Mouse (Mus musculus): ENCODE results near the gene Neurl3. TPM values are rescaled to one million over a fixed set of nuclear protein-coding genes. Genes with fewer than 3 reads are reported as not detected.
A peak's percentile ranks its signal among the peaks of the same experiment; 100 is the strongest.

Neurl3 gene
- polyA plus RNA-seq, 1 experiment from 2014 or later, result 2.6 TPM

- Histone ChIP-seq H3K9ac (0 out of 2 replicates have a peak overlapping the region, but pooled peaks have one; percentile 38), H3K4me2 (no peak overlapping the region), H3K4me3 (no peak overlapping the region), H3K9me3 (replicated peaks) (no peaks in the 10 kb centered on the region), H3K27ac (ENCODE audit: poor library complexity, severe bottlenecking) (0 out of 2 replicates have a peak overlapping the region, but pooled peaks have one; percentile 67), H3K27me3 (replicated peaks) (peaks cover 5% of the 10 kb centered on the region; the same call in 1 of the 2 replicates), H3K36me3 (no peaks in the 10 kb centered on the region), H3K4me1 (replicated peaks) (peaks cover 56% of the 10 kb centered on the region)
- no peak for ATAC-seq (ENCODE audit: insufficient number of reproducible peaks, low FRiP score)
- 72% methylated on average over 8 of the region's 8 CpGs for WGBS
Measured at GRCm38 (mm10) chr1:36271516-36272230, 2.8 kb downstream of the Neurl3 start.

DNA sequence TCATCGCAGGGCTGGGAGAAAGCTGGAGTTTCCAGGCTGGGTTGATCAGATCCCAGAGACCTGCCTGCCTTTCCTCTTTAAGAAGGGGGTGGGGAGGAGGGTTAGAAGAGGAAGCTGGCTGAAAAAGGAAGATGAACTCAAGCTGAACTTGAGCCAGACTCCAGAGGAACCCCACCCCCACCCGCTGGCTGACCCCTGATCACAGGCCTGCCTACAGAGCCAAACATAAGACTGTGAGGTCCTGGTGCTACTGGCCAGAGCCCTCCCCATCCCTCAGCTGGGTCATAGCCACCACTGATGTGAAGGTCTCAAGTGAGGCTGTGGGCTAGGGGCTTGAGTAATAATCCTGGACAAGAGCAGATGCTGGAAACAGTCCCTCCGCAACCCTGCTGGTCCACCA, 3.8 kb downstream of the Neurl3 start:
- 41% methylated on average over 3 of the region's 3 CpGs for WGBS
- peak; percentile 70 for ATAC-seq (ENCODE audit: insufficient number of reproducible peaks, low FRiP score)
- Histone ChIP-seq H3K27ac (ENCODE audit: poor library complexity, severe bottlenecking) (peak overlapping the region; percentile 67), H3K9me3 (replicated peaks) (no peaks in the 10 kb centered on the region), H3K4me1 (replicated peaks) (peaks cover 56% of the 10 kb centered on the region), H3K9ac (no peak overlapping the region), H3K36me3 (no peaks in the 10 kb centered on the region), H3K27me3 (replicated peaks) (peaks cover 9% of the 10 kb centered on the region; the same call in 1 of the 2 replicates), H3K4me2 (peak overlapping the region; percentile 27; the same call in 1 of the 2 replicates), H3K4me3 (no peak overlapping the region)

- Histone ChIP-seq H3K4me2 (peak overlapping the region; percentile 66), H3K27ac (ENCODE audit: poor library complexity, severe bottlenecking) (no peak overlapping the region), H3K27me3 (replicated peaks) (peaks cover 9% of the 10 kb centered on the region; the same call in 1 of the 2 replicates), H3K4me1 (replicated peaks) (peaks cover 52% of the 10 kb centered on the region), H3K4me3 (peak overlapping the region; percentile 30), H3K9me3 (replicated peaks) (no peaks in the 10 kb centered on the region), H3K9ac (peak overlapping the region; percentile 23; the same call in 1 of the 2 replicates), H3K36me3 (no peaks in the 10 kb centered on the region)
- ATAC-seq (ENCODE audit: insufficient number of reproducible peaks, low FRiP score), result no peak
- 31% methylated on average over 54 of the region's 54 CpGs for WGBS
Measured at GRCm38 (mm10) chr1:36269121-36269795, 5.2 kb downstream of the Neurl3 start.

GRCm38 (mm10) chr1:36267595-36267994, 6.9 kb downstream of the Neurl3 start:
- no peaks in the 10 kb centered on the region for H3K9me3 ChIP-seq (replicated peaks)
- H3K36me3 ChIP-seq, result no peaks in the 10 kb centered on the region
- WGBS, result 87% methylated on average over 3 of the region's 3 CpGs
- H3K4me2 ChIP-seq, result no peak overlapping the region
- no peak for ATAC-seq (ENCODE audit: insufficient number of reproducible peaks, low FRiP score)
- peaks cover 38% of the 10 kb centered on the region for H3K4me1 ChIP-seq (replicated peaks)
- peaks cover 9% of the 10 kb centered on the region; the same call in 1 of the 2 replicates for H3K27me3 ChIP-seq (replicated peaks)
- no peak overlapping the region for H3K4me3 ChIP-seq
- no peak overlapping the region for H3K9ac ChIP-seq
- H3K27ac ChIP-seq (ENCODE audit: poor library complexity, severe bottlenecking), result no peak overlapping the region

DNA sequence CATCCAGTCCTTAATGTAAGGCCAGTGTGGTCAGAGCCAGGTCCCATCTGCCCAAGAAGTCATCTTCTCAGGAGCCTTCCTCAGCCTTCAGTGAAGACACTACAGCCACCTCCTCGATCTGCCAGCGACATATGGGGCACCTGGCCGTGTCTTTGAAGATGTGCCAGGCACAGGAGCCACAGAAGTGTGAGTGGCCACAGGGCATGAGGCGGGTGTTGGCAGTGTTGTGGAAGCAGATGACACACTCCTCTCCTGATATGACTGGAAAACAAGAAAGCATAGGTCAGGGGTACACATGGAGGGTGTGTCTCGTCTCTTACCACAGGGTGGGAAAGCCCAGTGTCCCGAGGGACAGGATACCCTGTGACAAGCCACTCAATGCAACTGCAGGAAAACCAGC, 8.2 kb downstream of the Neurl3 start:
- Histone ChIP-seq H3K4me1 (replicated peaks) (peaks cover 25% of the 10 kb centered on the region), H3K27me3 (replicated peaks) (peaks cover 9% of the 10 kb centered on the region; the same call in 1 of the 2 replicates), H3K9ac (no peak overlapping the region), H3K36me3 (no peaks in the 10 kb centered on the region), H3K4me3 (no peak overlapping the region), H3K27ac (ENCODE audit: poor library complexity, severe bottlenecking) (no peak overlapping the region), H3K4me2 (no peak overlapping the region), H3K9me3 (replicated peaks) (no peaks in the 10 kb centered on the region)
- WGBS, result 70% methylated on average over 6 of the region's 6 CpGs
- no peak for ATAC-seq (ENCODE audit: insufficient number of reproducible peaks, low FRiP score)

DNA sequence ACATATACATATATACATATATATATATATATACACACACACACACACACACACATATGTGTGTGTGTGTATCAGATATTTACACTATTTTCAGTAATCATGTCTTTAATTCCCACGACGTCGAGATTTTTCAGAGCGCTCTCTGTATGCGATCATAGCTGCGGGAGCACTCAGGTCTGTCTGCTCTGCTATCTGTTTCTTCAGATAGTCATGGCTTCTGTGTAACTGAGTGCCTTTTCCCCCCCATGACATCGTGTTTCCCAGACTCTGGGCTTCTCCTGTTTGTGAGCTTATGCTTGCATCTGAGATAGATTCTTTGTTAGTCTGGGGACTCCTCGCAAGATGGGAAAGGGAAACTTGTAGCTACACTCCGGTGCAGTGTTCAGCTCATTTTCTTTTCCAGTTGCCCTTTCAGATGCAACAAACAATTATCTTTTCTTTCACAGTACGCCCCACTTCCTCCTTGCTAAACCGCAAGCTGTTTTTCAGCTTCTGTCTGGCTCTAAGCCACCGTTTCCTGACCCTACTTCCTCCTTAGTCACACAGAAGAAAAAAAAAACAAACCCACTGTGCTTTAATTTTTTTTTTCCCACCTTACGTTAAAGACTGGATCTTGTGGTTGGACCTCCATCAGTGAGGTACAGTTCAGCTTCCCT, 10.5 kb downstream of the Neurl3 start:
- ATAC-seq (ENCODE audit: insufficient number of reproducible peaks, low FRiP score), result peak; percentile 70; the same call in 1 of the 2 replicates

DNA sequence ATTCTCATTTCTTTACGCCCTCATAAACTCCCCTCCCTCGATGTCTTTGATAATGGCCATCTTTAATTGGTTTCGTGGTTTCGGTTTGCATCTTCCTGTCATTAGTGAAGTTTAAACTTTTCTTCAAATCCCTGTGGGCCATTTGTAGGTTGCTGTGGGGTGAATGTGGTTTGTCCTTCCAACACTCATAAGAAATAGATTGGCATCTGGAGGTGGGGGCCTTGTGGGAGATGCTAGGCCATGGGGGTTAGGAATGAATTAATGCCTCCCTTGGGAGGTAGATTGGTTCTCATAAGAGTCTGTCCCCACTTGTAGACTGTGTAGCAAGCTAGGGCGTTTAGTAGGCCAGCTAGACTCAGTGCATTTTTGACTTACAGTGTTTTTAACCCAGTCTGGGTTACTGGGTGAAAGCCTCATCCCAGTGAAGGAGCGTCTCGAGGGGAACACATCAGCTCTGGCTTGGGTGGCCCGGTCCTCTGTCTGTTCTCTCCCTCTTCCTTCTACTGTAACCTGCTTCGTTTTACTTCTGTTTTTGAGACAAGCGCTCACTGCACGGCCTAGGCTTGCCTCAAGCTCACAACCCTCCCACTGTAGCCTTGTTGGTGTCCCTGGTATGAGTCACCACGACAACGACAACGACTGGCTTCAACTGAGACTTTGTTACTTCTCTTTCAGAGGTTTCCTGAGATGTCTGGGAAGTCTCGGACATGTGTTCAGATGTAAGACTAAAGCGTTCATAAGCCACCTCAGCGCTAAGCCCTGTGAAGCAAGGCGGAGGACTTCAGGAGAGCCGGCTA, 12.6 kb downstream of the Neurl3 start:
- Histone ChIP-seq H3K36me3 (no peaks in the 10 kb centered on the region), H3K27ac (ENCODE audit: poor library complexity, severe bottlenecking) (no peak overlapping the region), H3K4me2 (no peak overlapping the region), H3K4me1 (replicated peaks) (no peaks in the 10 kb centered on the region), H3K9me3 (replicated peaks) (peaks cover 8% of the 10 kb centered on the region), H3K27me3 (replicated peaks) (0 out of 2 replicates have a peak, but pooled peaks cover 4% of the 10 kb centered on the region), H3K4me3 (no peak overlapping the region), H3K9ac (no peak overlapping the region)
- whole genome bisulfite sequencing, result 73% methylated on average over 19 of the region's 19 CpGs
- ATAC-seq (ENCODE audit: insufficient number of reproducible peaks, low FRiP score), result no peak

More for the DNA sequence above, 10.5 kb downstream of the Neurl3 start:
- Histone ChIP-seq H3K36me3 (no peaks in the 10 kb centered on the region), H3K27me3 (replicated peaks) (peaks cover 9% of the 10 kb centered on the region; the same call in 1 of the 2 replicates), H3K4me1 (replicated peaks) (peaks cover 2% of the 10 kb centered on the region; the same call in 1 of the 2 replicates), H3K4me3 (no peak overlapping the region), H3K9ac (no peak overlapping the region), H3K27ac (ENCODE audit: poor library complexity, severe bottlenecking) (peak overlapping the region; percentile 74), H3K9me3 (replicated peaks) (peaks cover 4% of the 10 kb centered on the region; the same call in 1 of the 2 replicates), H3K4me2 (peak overlapping the region; percentile 38)
- WGBS, result 39% methylated on average over 13 of the region's 13 CpGs

- Histone ChIP-seq H3K4me3 (no peak overlapping the region), H3K4me1 (replicated peaks) (peaks cover 6% of the 10 kb centered on the region; the same call in 1 of the 2 replicates), H3K36me3 (no peaks in the 10 kb centered on the region), H3K4me2 (no peak overlapping the region), H3K27me3 (replicated peaks) (0 out of 2 replicates have a peak, but pooled peaks cover 9% of the 10 kb centered on the region), H3K9ac (no peak overlapping the region), H3K9me3 (replicated peaks) (peaks cover 15% of the 10 kb centered on the region), H3K27ac (ENCODE audit: poor library complexity, severe bottlenecking) (no peak overlapping the region)
- ATAC-seq (ENCODE audit: insufficient number of reproducible peaks, low FRiP score), result no peak
- WGBS, result 93% methylated on average over 1 of the region's 1 CpGs
Measured at GRCm38 (mm10) chr1:36260418-36260817, 14.1 kb downstream of the Neurl3 start.

GRCm38 (mm10) chr1:36259281-36259680, 15.2 kb downstream of the Neurl3 start:
- 83% methylated on average over 2 of the region's 2 CpGs for WGBS
- no peak overlapping the region for H3K4me3 ChIP-seq
- no peak overlapping the region for H3K4me2 ChIP-seq
- H3K36me3 ChIP-seq, result no peaks in the 10 kb centered on the region
- H3K27me3 ChIP-seq (replicated peaks), result 0 out of 2 replicates have a peak, but pooled peaks cover 9% of the 10 kb centered on the region
- H3K9me3 ChIP-seq (replicated peaks), result peaks cover 15% of the 10 kb centered on the region
- peaks cover 12% of the 10 kb centered on the region; the same call in 1 of the 2 replicates for H3K4me1 ChIP-seq (replicated peaks)
- no peak for ATAC-seq (ENCODE audit: insufficient number of reproducible peaks, low FRiP score)
- no peak overlapping the region for H3K27ac ChIP-seq (ENCODE audit: poor library complexity, severe bottlenecking)
- no peak overlapping the region for H3K9ac ChIP-seq

GRCm38 (mm10) chr1:36258631-36259030, 15.8 kb downstream of the Neurl3 start:
- H3K36me3 ChIP-seq, result no peaks in the 10 kb centered on the region
- no peak for ATAC-seq (ENCODE audit: insufficient number of reproducible peaks, low FRiP score)
- peaks cover 15% of the 10 kb centered on the region for H3K9me3 ChIP-seq (replicated peaks)
- WGBS, result 53% methylated on average over 2 of the region's 2 CpGs
- no peak overlapping the region for H3K9ac ChIP-seq
- H3K4me3 ChIP-seq, result no peak overlapping the region
- no peak overlapping the region for H3K27ac ChIP-seq (ENCODE audit: poor library complexity, severe bottlenecking)
- H3K4me2 ChIP-seq, result no peak overlapping the region
- peaks cover 12% of the 10 kb centered on the region; the same call in 1 of the 2 replicates for H3K4me1 ChIP-seq (replicated peaks)
- peaks cover 9% of the 10 kb centered on the region; the same call in 1 of the 2 replicates for H3K27me3 ChIP-seq (replicated peaks)
